Mouse (Mus musculus): ENCODE data around the gene Atxn10. TPM values are rescaled to one million over a fixed set of nuclear protein-coding genes. Genes with fewer than 3 reads are reported as not detected.

Atxn10 gene
- polyA plus RNA-seq, 1 experiment from 2014 or later, result 182 TPM

DNA sequence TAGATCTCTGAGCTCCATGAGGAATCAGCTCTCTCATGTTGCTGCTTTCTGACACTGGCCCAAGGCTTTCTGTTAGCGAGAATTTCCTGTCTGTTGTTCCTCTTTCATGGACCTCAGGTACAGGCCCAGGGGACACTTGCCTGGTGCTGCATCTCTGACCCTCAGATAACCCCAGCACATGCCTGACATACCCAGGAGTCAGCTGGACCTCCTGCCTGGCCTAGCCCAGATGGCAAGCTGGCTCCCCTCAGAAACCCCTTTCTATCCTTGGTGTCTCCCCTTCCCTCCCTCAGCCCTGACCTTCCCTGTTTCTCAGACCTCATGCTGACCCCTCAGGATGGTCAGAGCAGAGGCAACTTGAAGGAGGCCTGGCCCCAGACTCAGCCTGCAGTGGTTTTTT is 170.6 kb downstream of the Atxn10 start:
- WGBS, result 52% methylated on average over 1 of the region's 1 CpGs
- Histone ChIP-seq H3K4me2 (no peak overlapping the region), H3K9me3 (replicated peaks) (no peaks in the 10 kb centered on the region), H3K27ac (no peak overlapping the region), H3K9ac (no peak overlapping the region), H3K27me3 (0 out of 2 replicates have a peak, but pooled peaks cover 3% of the 10 kb centered on the region), H3K4me1 (replicated peaks) (peaks cover 6% of the 10 kb centered on the region; the same call in 1 of the 2 replicates), H3K36me3 (no peaks in the 10 kb centered on the region), H3K4me3 (no peak overlapping the region)
- ATAC-seq (replicated peaks; ENCODE audit: insufficient number of reproducible peaks, insufficient read depth, low FRiP score, low read depth), result no peak

DNA sequence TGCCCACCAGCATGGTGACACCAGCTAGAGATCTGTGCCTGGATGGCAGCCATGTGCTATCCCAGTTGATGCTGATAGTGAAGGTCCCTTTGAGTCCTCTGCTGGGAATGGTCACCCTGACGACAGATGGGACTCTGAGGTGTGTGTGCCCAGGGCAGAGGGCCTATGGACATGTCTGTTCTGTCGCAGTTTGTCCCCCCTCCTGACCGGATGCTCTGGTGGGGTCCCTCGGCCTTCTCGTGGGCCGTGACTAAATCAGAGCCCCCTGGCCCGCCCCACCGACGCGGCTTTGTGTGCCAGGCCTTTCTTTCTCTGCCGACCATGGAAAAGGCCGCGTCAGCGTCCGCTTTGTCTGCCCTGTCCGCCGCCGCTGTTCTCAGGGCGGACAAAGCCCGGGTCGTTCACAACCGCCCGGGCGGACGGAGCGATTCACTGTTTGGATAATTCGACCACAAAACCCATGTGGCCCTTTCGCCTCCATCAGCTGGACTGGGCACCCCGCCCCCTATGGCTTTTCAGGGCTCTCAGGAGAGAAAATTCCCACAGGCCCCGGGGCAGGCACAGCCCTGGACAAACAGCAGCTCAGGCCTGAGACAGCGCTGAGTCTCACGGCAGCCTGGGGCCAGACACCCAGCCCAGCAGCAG is 171.4 kb downstream of the Atxn10 start:
- H3K9ac ChIP-seq, result no peak overlapping the region
- H3K4me3 ChIP-seq, result no peak overlapping the region
- H3K9me3 ChIP-seq (replicated peaks), result no peaks in the 10 kb centered on the region
- WGBS, result 75% methylated on average over 32 of the region's 32 CpGs
- no peak for ATAC-seq (replicated peaks; ENCODE audit: insufficient number of reproducible peaks, insufficient read depth, low FRiP score, low read depth)
- no peaks in the 10 kb centered on the region for H3K36me3 ChIP-seq
- 0 out of 2 replicates have a peak, but pooled peaks cover 3% of the 10 kb centered on the region for H3K27me3 ChIP-seq
- no peak overlapping the region for H3K4me2 ChIP-seq
- peaks cover 6% of the 10 kb centered on the region; the same call in 1 of the 2 replicates for H3K4me1 ChIP-seq (replicated peaks)
- H3K27ac ChIP-seq, result no peak overlapping the region

Other genes with a start within 250 kb of the Atxn10 start
- 0.03 TPM in 1 of 2 replicates, not detected in the other for gene Smc1b, start 204.3 kb upstream of the Atxn10 start, polyA plus RNA-seq (2015; fragmentation: Nextera tagmentation; extraction: Ambion mirVana)
- 0.14 and 0.18 TPM in 2 replicates for gene Ribc2, start 204.2 kb upstream of the Atxn10 start, polyA plus RNA-seq (2015; fragmentation: Nextera tagmentation; extraction: Ambion mirVana)
- 119 and 157 TPM in 2 replicates for gene Fbln1, start 130.3 kb upstream of the Atxn10 start, polyA plus RNA-seq (2015; fragmentation: Nextera tagmentation; extraction: Ambion mirVana)
- not detected in 2 replicates for gene 7530416G11Rik, start 167.0 kb downstream of the Atxn10 start, polyA plus RNA-seq (2015; fragmentation: Nextera tagmentation; extraction: Ambion mirVana)
- 1.3 and 5.2 TPM in 2 replicates for gene Wnt7b, start 246.2 kb downstream of the Atxn10 start, polyA plus RNA-seq (2015; fragmentation: Nextera tagmentation; extraction: Ambion mirVana)

Measured in heart, embryonic 15.5 days (tissue).